Mouse (Mus musculus) cerebellum, adult 2 months (tissue): ENCODE results near the gene Txnip. TPM values are rescaled to one million over a fixed set of nuclear protein-coding genes. Genes with fewer than 3 reads are reported as not detected.

Experiments used
- DNase-seq, 2 experiments: peaks; one replicate each; pipeline ENCODE4 v3.0.0; 2021
- H3K27ac ChIP-seq: fragments of 200-500 bp; 2 replicates; pipeline ENCODE4 v1.5.1; 2012; ENCODE audit warnings: low read length, control low read depth, inconsistent platforms; ENCODE audit not compliant: insufficient read depth
- H3K27me3 ChIP-seq: fragments of 200-500 bp; 2 replicates; pipeline ENCODE4 v1.6.1; 2012; ENCODE audit warnings: inconsistent platforms, mild to moderate bottlenecking, low read length, moderate library complexity; ENCODE audit not compliant: control insufficient read depth, insufficient read depth
- H3K4me1 ChIP-seq: fragments of 200-500 bp; 2 replicates; pipeline ENCODE4 v1.6.1; 2011; ENCODE audit warnings: low read length; ENCODE audit not compliant: control insufficient read depth, insufficient read depth
- H3K4me3 ChIP-seq: fragments of 200-500 bp; replicated peaks from 2 replicates; pipeline ENCODE3; 2011; ENCODE audit warnings: mild to moderate bottlenecking, low read depth, low read length, control low read depth; ENCODE audit not compliant: insufficient read depth
- CTCF ChIP-seq: fragments of 200-500 bp; IDR thresholded peaks from 2 replicates; pipeline ENCODE4 v1.5.1; 2011; ENCODE audit warnings: low read depth, mild to moderate bottlenecking, control low read depth, low read length, moderate library complexity, borderline replicate concordance; ENCODE audit not compliant: insufficient read depth
- POLR2A ChIP-seq: fragments of 200-500 bp; IDR thresholded peaks from 2 replicates; pipeline ENCODE4 v1.6.1; 2011; ENCODE audit warnings: low read length, control low read depth, borderline replicate concordance; ENCODE audit not compliant: insufficient read depth
- WGBS: fragments of 180-500 bp; shearing (Covaris S2); methylation state at CpG from one replicate; pipeline ENCODE4 v1.1.7; 2018; 5-methylcytosine and 5-hydroxymethylcytosine counted together
- polyA plus RNA-seq: library from polyadenylated mRNA; depleted of rRNA; stranded (reverse); fragments of >200 nt; gene quantifications from 2 replicates; pipeline ENCODE4 v1.2.3, GENCODE M21; 2012

Gene Txnip
- polyA plus RNA-seq, 1 experiment = 15.2 TPM

- no peak overlapping the region for H3K27ac ChIP-seq
- no peaks in the 10 kb centered on the region; the same call in 1 of the 2 replicates for H3K4me1 ChIP-seq
- TF ChIP-seq POLR2A = no peak
- no peak for TF ChIP-seq CTCF
- DNase-seq = no peak
- no peaks in the 10 kb centered on the region for H3K27me3 ChIP-seq
- no peak overlapping the region for H3K4me3 ChIP-seq
- WGBS = 80% methylated on average over 7 of the region's 7 CpGs
Observed at GRCm38 (mm10) chr3:96551890-96552289, 5.9 kb upstream of the Txnip start.

- TF ChIP-seq POLR2A (no peak), CTCF (no peak)
- 88% methylated on average over 6 of the region's 6 CpGs for WGBS
- DNase-seq = no peak
- Histone ChIP-seq H3K27ac (no peak overlapping the region), H3K4me3 (no peak overlapping the region), H3K4me1 (no peaks in the 10 kb centered on the region; the same call in 1 of the 2 replicates), H3K27me3 (no peaks in the 10 kb centered on the region)
Observed at GRCm38 (mm10) chr3:96553601-96554000, 4.2 kb upstream of the Txnip start.

- DNase-seq = no peak
- Histone ChIP-seq H3K27ac (no peak overlapping the region), H3K4me1 (no peaks in the 10 kb centered on the region; the same call in 1 of the 2 replicates), H3K27me3 (no peaks in the 10 kb centered on the region), H3K4me3 (no peak overlapping the region)
- TF ChIP-seq CTCF (no peak), POLR2A (no peak)
- 91% methylated on average over 6 of the region's 6 CpGs for WGBS
Observed at GRCm38 (mm10) chr3:96554251-96554650, 3.5 kb upstream of the Txnip start.

- peak in 1 of 2 experiments; percentile 44 for DNase-seq
Observed at GRCm38 (mm10) chr3:96555041-96555596, 2.6 kb upstream of the Txnip start.

GRCm38 (mm10) chr3:96555999-96556614, 1.6 kb upstream of the Txnip start:
- Histone ChIP-seq H3K4me3 (no peak overlapping the region), H3K4me1 (no peaks in the 10 kb centered on the region; the same call in 1 of the 2 replicates), H3K27ac (no peak overlapping the region), H3K27me3 (no peaks in the 10 kb centered on the region)
- DNase-seq = no peak
- 89% methylated on average over 15 of the region's 15 CpGs for WGBS
- TF ChIP-seq POLR2A (no peak), CTCF (no peak)

More at GRCm38 (mm10) chr3:96555041-96555596, 2.6 kb upstream of the Txnip start:
- no peaks in the 10 kb centered on the region; the same call in 1 of the 2 replicates for H3K4me1 ChIP-seq
- TF ChIP-seq POLR2A (no peak), CTCF (no peak)
- no peak overlapping the region for H3K27ac ChIP-seq
- no peak overlapping the region for H3K4me3 ChIP-seq
- no peaks in the 10 kb centered on the region for H3K27me3 ChIP-seq
- 43% methylated on average over 12 of the region's 12 CpGs for WGBS

GRCm38 (mm10) chr3:96556651-96557635, 814 bp upstream of the Txnip start:
- WGBS = 11% methylated on average over 22 of the region's 22 CpGs
- H3K4me1 ChIP-seq = no peaks in the 10 kb centered on the region; the same call in 1 of the 2 replicates
- H3K27ac ChIP-seq = 0 out of 2 replicates have a peak overlapping the region, but pooled peaks have one; percentile 4

GRCm38 (mm10) chr3:96558159-96558558, 402 bp downstream of the Txnip start:
- Histone ChIP-seq H3K27me3 (no peaks in the 10 kb centered on the region), H3K4me3 (peak overlapping the region; percentile 62), H3K4me1 (no peaks in the 10 kb centered on the region; the same call in 1 of the 2 replicates), H3K27ac (no peak overlapping the region)
- TF ChIP-seq CTCF (no peak), POLR2A (no peak)
- no peak for DNase-seq
- 5% methylated on average over 17 of the region's 17 CpGs for WGBS

More at GRCm38 (mm10) chr3:96556651-96557635, 814 bp upstream of the Txnip start:
- no peak for TF ChIP-seq CTCF
- TF ChIP-seq POLR2A = no peak
- peak in 1 of 2 experiments; percentile 17 for DNase-seq
- Histone ChIP-seq H3K27me3 (no peaks in the 10 kb centered on the region), H3K4me3 (peak overlapping the region; percentile 62)
